10 mouse cellular contexts compared by ENCODE assay signal in genomic region chr3:130058488-130058887, GRCm38 (mm10). TPM values are rescaled to one million over a fixed set of nuclear protein-coding genes. Genes with fewer than 3 reads are reported as not detected.
DNase-seq lines count a peak whose midpoint lies in the region; ATAC-seq and TF ChIP-seq lines count a peak whose summit lies in the region.
"Had no signal": no experiment of that assay in that cellular context is flagged by ENCODE, and none has a peak within 500 bp of the region (broad histone marks: within the 10 kb centered on the region; RNA-seq: fewer than 3 reads in every experiment).

No protein-coding gene starts in this region.

- H3K36me3 ChIP-seq in intestine, embryonic 14.5 days (ENCODE audit: control insufficient read depth, insufficient read depth, low read length): no peaks in the 10 kb centered on the region
- H3K36me3 ChIP-seq in intestine, postnatal 0 days (ENCODE audit: control insufficient read depth, insufficient read depth): 0 out of 2 replicates have a peak, but pooled peaks cover 5% of the 10 kb centered on the region

- H3K4me2 ChIP-seq in intestine, embryonic 14.5 days (ENCODE audit: low read length): peak overlapping the region; percentile 71; the same call in 1 of the 2 replicates
- H3K4me2 ChIP-seq in intestine, postnatal 0 days (replicated peaks; ENCODE audit: low read depth): no peak overlapping the region

- no peak overlapping the region for H3K4me3 ChIP-seq in intestine, embryonic 14.5 days (ENCODE audit: low read depth, low read length)
- no peak overlapping the region for H3K4me3 ChIP-seq in intestine, postnatal 0 days (ENCODE audit: low read depth, low read length)
- H3K4me3 ChIP-seq: limb, embryonic 15.5 days had no signal

- no peak for ATAC-seq in intestine, embryonic 14.5 days (replicated peaks; ENCODE audit: low FRiP score, low TSS enrichment, low read depth)
- ATAC-seq in intestine, postnatal 0 days: no peak
- ATAC-seq in granulocyte monocyte progenitor cell, adult 5-6 weeks (replicated peaks; ENCODE audit: poor library complexity, severe bottlenecking): peak; percentile 48
- peak; percentile 37 for ATAC-seq in megakaryocyte, adult 5-6 weeks (ENCODE audit: poor library complexity, severe bottlenecking)
- ATAC-seq: Patski had no signal

- H3K9ac ChIP-seq in intestine, embryonic 14.5 days (ENCODE audit: low read length): 0 out of 2 replicates have a peak overlapping the region, but pooled peaks have one; percentile 11
- H3K9ac ChIP-seq in intestine, postnatal 0 days (ENCODE audit: low read depth, low read length): no peak overlapping the region
- H3K9ac ChIP-seq: limb, embryonic 15.5 days had no signal

- WGBS in intestine, embryonic 14.5 days: 45% methylated on average over 2 of the region's 2 CpGs
- 54% methylated on average over 2 of the region's 2 CpGs for WGBS in intestine, postnatal 0 days

- no peak for TF ChIP-seq CTCF in intestine, postnatal 0 days (IDR thresholded peaks at IDR 0.05; ENCODE audit: low read depth)

- no peak overlapping the region for H3K27ac ChIP-seq in intestine, embryonic 14.5 days (ENCODE audit: low read depth)
- H3K27ac ChIP-seq in intestine, postnatal 0 days (ENCODE audit: low read depth, low read length): no peak overlapping the region
- H3K27ac ChIP-seq: limb, embryonic 15.5 days had no signal

- DNase-seq in adrenal gland, adult 2 months: peak; percentile 28
- no peak for DNase-seq in adrenal gland, adult 8-10 months
- DNase-seq in intestine, embryonic 14.5 days (ENCODE audit: low spot score): no peak
- no peak for DNase-seq in cerebellum, adult 18-20 months
- DNase-seq in embryo, embryonic 9.5 days (ENCODE audit: extremely low spot score): no peak

- H3K27me3 ChIP-seq in intestine, embryonic 14.5 days (replicated peaks; ENCODE audit: control insufficient read depth, insufficient read depth, low read length): no peaks in the 10 kb centered on the region
- no peaks in the 10 kb centered on the region for H3K27me3 ChIP-seq in intestine, postnatal 0 days (replicated peaks; ENCODE audit: control insufficient read depth, insufficient read depth, low read length)
- H3K27me3 ChIP-seq: limb, embryonic 15.5 days; Patski had no signal

- no peaks in the 10 kb centered on the region for H3K9me3 ChIP-seq in intestine, embryonic 14.5 days (ENCODE audit: control insufficient read depth, low read length)
- H3K9me3 ChIP-seq in intestine, postnatal 0 days (ENCODE audit: control insufficient read depth): no peaks in the 10 kb centered on the region
- H3K9me3 ChIP-seq: limb, embryonic 15.5 days had no signal

- peaks cover 28% of the 10 kb centered on the region for H3K4me1 ChIP-seq in intestine, embryonic 14.5 days (replicated peaks; ENCODE audit: control insufficient read depth, insufficient read depth, low read length)
- H3K4me1 ChIP-seq in intestine, postnatal 0 days (replicated peaks; ENCODE audit: control insufficient read depth, insufficient read depth, low read length): peaks cover 20% of the 10 kb centered on the region

RNA-seq across cellular contexts. Expression of gene Sec24b, which starts 2.9 kb away (rescaled TPM):
- 10 to 100 TPM; 50.5 to 74.0 TPM for total RNA-seq in adrenal gland, adult 2 months (2021)
- polyA plus RNA-seq in adrenal gland, adult 2 months (2012; rRNA removed): 76.3 and 82.5 TPM in 2 replicates
- total RNA-seq in adrenal gland, adult 8-10 months (2022): 10 to 100 TPM; 61.0 to 96.2 (median 73.9) TPM
- polyA plus RNA-seq in intestine, embryonic 14.5 days (2014; fragmentation: Nextera tagmentation; extraction: Ambion mirVana): 39.1 and 42.1 TPM in 2 replicates
- 13.1 and 13.4 TPM in 2 replicates for polyA plus RNA-seq in intestine, postnatal 0 days (2015; fragmentation: Nextera tagmentation; extraction: Ambion mirVana)
- total RNA-seq in granulocyte monocyte progenitor cell, adult 5-6 weeks (2014; fragmentation: Nextera tagmentation): 47.0 and 53.3 TPM in 2 replicates
- total RNA-seq in granulocyte monocyte progenitor cell, adult 5-6 weeks (2017): 21.1 and 34.5 TPM in 2 replicates
- 53.7 and 80.6 TPM in 2 replicates for total RNA-seq in megakaryocyte, adult 5-6 weeks (2015)
- total RNA-seq in megakaryocyte, adult 5-6 weeks (2017): 53.4 and 63.0 TPM in 2 replicates

Comparison
In these comparisons a context has a peak if more than half of its experiments do, and no peak if none do; other contexts are left out.
1. ATAC-seq: peak in granulocyte monocyte progenitor cell, adult 5-6 weeks (single experiment) and megakaryocyte, adult 5-6 weeks (single experiment); none in intestine, embryonic 14.5 days (single experiment) and intestine, postnatal 0 days (single experiment).